Mouse (Mus musculus): Measurements from ENCODE around the gene Nt5c3b. TPM values are rescaled to one million over a fixed set of nuclear protein-coding genes. Genes with fewer than 3 reads are reported as not detected.

Gene Nt5c3b
- total RNA-seq, 1 experiment from 2014 or later: 20.9 TPM

DNA sequence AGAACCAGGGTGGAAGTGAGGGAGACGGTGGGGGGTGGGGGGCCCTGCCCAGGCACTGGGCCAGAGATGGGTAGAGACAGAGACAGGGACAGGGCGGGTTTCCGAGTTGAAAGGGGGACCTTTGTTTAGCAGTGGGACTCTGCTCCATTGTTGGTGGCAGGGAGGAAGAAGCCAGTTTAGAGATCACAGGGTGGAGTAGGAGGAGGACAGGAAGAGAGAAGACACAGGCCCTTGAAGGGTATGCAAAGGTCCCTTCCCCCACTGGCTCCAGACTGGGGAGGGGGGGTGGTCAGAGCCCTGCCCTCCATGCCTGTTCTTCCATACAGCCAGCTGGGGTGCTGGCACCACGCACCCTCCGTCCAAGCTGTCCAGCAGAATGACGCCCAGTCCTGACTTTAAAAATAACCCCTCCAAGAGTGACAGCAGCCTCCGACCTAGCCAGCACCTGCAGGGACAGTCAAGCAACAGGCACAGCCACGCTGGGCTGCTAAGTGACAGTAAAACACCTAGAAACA is 51.6 kb downstream of the Nt5c3b start:
- ATAC-seq (ENCODE audit: extremely low read depth, insufficient number of reproducible peaks, low FRiP score, poor library complexity, severe bottlenecking): 0 out of 2 replicates have a peak, but pooled peaks have one; percentile 4

GRCm38 (mm10) chr11:100388588-100388987 is 53.0 kb downstream of the Nt5c3b start:
- ATAC-seq (ENCODE audit: extremely low read depth, insufficient number of reproducible peaks, low FRiP score, poor library complexity, severe bottlenecking): no peak

- no peak for ATAC-seq (ENCODE audit: extremely low read depth, insufficient number of reproducible peaks, low FRiP score, poor library complexity, severe bottlenecking)
Measured at GRCm38 (mm10) chr11:100387589-100388375, 53.8 kb downstream of the Nt5c3b start.

DNA sequence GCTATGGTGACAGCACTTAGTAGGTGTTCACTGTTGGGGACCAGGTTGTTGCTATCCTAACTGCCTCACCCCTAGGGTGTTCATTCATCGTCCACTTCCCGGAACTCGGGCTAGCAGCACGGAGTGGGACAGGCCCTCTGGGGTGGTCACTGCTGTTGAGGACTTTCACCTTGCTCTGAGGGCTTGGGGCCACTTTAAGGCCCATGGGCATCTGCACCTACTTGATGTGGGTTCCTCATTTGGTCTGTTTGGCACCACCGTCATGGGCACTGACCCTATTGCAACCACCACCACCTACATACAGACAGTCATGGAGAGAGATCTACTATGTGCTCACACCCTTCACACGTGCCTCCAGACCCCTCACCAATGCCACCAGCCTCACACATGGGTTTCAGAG is 54.5 kb downstream of the Nt5c3b start:
- ATAC-seq (ENCODE audit: extremely low read depth, insufficient number of reproducible peaks, low FRiP score, poor library complexity, severe bottlenecking): no peak

- ATAC-seq (ENCODE audit: extremely low read depth, insufficient number of reproducible peaks, low FRiP score, poor library complexity, severe bottlenecking): no peak
Measured at GRCm38 (mm10) chr11:100386586-100386985, 55.0 kb downstream of the Nt5c3b start.

GRCm38 (mm10) chr11:100385016-100385415 is 56.6 kb downstream of the Nt5c3b start:
- ATAC-seq (ENCODE audit: extremely low read depth, insufficient number of reproducible peaks, low FRiP score, poor library complexity, severe bottlenecking): no peak

GRCm38 (mm10) chr11:100382682-100383081 is 58.9 kb downstream of the Nt5c3b start:
- ATAC-seq (ENCODE audit: extremely low read depth, insufficient number of reproducible peaks, low FRiP score, poor library complexity, severe bottlenecking): no peak

DNA sequence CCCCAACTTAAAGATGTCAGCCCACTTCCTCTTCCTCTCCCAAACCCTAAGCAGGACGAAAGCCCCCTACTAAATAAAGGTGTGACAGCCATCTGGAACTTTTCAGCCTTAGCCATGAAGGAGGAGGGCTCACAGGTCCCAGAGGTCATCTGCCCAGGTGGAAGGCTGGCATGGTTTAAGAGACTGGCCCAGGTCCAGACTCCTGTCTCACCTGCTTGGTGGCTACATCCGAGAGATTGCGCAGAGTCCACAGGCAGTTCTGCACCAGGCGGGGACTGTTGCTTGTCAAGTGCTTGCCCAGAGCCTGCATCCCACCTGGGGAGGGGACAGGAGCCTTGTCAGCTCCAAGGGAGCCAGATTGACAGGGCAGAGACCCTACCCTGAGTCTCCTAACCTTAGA is 62.3 kb downstream of the Nt5c3b start:
- no peak for ATAC-seq (ENCODE audit: extremely low read depth, insufficient number of reproducible peaks, low FRiP score, poor library complexity, severe bottlenecking)

- ATAC-seq (ENCODE audit: extremely low read depth, insufficient number of reproducible peaks, low FRiP score, poor library complexity, severe bottlenecking): no peak
Measured at GRCm38 (mm10) chr11:100378446-100378845, 63.2 kb downstream of the Nt5c3b start.

- ATAC-seq (ENCODE audit: extremely low read depth, insufficient number of reproducible peaks, low FRiP score, poor library complexity, severe bottlenecking): no peak
Measured at GRCm38 (mm10) chr11:100377989-100378388, 63.6 kb downstream of the Nt5c3b start.

DNA sequence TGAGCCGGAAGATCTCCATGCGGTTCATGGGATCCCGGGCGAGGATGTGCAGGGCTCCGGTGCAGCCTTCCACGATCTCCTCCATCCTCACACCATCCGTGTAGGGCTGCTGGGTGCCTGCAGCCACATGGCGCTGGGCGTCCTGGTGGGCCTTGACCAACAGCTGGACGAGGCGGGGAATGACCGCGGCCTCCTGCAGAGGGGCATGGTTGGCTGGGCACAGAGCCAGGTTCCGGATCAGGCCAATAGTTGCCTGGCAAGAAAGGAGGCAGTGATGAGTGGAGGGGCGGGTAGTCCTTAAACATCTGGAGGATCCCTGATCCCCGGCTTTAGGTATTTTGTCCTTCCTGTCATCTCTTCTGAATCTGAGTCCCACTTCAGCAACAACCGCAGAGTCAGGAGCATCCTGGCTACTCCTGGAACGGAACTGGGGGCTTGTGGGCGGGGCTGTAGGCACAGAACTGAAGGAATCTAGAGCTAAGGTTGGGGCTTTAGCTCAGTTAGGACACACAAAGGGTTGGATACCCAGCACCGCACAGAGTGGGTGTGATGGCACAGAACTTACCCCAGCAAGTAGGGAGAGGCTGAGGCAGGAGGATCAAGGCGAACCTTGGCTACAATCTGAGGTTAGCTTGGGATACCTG is 64.7 kb downstream of the Nt5c3b start:
- ATAC-seq (ENCODE audit: extremely low read depth, insufficient number of reproducible peaks, low FRiP score, poor library complexity, severe bottlenecking): no peak

DNA sequence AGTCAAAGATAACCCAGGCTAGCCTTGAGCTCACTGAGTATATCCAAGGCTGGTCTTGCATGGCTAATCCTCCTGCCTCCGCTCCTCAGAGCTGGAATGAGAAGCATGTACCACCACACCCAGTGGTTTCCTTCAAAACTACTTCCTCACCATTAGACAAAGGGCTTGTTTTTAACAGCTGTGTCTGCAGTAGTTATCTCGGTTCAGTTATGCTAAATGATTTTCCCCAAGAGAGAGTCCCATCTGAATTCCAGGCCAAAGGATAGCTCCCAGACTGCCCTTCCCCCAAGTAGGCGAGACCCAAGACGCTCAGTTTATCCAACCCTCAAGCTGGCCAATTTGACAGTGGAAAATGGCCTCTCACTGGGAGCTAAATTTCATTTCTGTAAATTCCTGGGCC is 65.6 kb downstream of the Nt5c3b start:
- ATAC-seq (ENCODE audit: extremely low read depth, insufficient number of reproducible peaks, low FRiP score, poor library complexity, severe bottlenecking): no peak

GRCm38 (mm10) chr11:100375127-100375526 is 66.5 kb downstream of the Nt5c3b start:
- no peak for ATAC-seq (ENCODE audit: extremely low read depth, insufficient number of reproducible peaks, low FRiP score, poor library complexity, severe bottlenecking)

Other genes with a start within 250 kb of the Nt5c3b start
- gene Krt9, start 248.6 kb downstream of the Nt5c3b start, total RNA-seq (2017): not detected in 2 replicates
- not detected in 2 replicates for gene Krt14, start 234.3 kb downstream of the Nt5c3b start, total RNA-seq (2017)
- 0.25 TPM in 1 of 2 replicates, not detected in the other for gene Krt16, start 192.9 kb downstream of the Nt5c3b start, total RNA-seq (2017)
- gene Krt17, start 180.8 kb downstream of the Nt5c3b start, total RNA-seq (2017): not detected in 2 replicates
- gene Krt42, start 171.9 kb downstream of the Nt5c3b start, total RNA-seq (2017): not detected in 2 replicates
- gene Eif1, start 121.9 kb downstream of the Nt5c3b start, total RNA-seq (2017): 734 and 752 TPM in 2 replicates
- not detected in 2 replicates for gene Gast, start 107.4 kb downstream of the Nt5c3b start, total RNA-seq (2017)
- 0.70 and 0.74 TPM in 2 replicates for gene Hap1, start 85.7 kb downstream of the Nt5c3b start, total RNA-seq (2017)
- gene Jup, start 44.0 kb downstream of the Nt5c3b start, total RNA-seq (2017): 2.0 and 3.0 TPM in 2 replicates
- not detected in 2 replicates for gene P3h4, start 27.0 kb downstream of the Nt5c3b start, total RNA-seq (2017)
- not detected in 2 replicates for gene Fkbp10, start 26.1 kb downstream of the Nt5c3b start, total RNA-seq (2017)
- gene Klhl10, start 109 bp upstream of the Nt5c3b start, total RNA-seq (2017): 1.0 TPM in 1 of 2 replicates, not detected in the other
- 16.7 and 21.9 TPM in 2 replicates for gene Klhl11, start 30.9 kb upstream of the Nt5c3b start, total RNA-seq (2017)
- 86.6 and 88.5 TPM in 2 replicates for gene Acly, start 86.2 kb upstream of the Nt5c3b start, total RNA-seq (2017)
- 1.0 and 1.1 TPM in 2 replicates for gene Ttc25, start 103.8 kb upstream of the Nt5c3b start, total RNA-seq (2017)
- gene Cnp, start 133.1 kb upstream of the Nt5c3b start, total RNA-seq (2017): 87.3 and 99.3 TPM in 2 replicates
- 18.3 and 22.9 TPM in 2 replicates for gene Nkiras2, start 177.4 kb upstream of the Nt5c3b start, total RNA-seq (2017)
- 520 and 539 TPM in 2 replicates for gene Dnajc7, start 178.4 kb upstream of the Nt5c3b start, total RNA-seq (2017)